Mouse (Mus musculus) hindbrain, embryonic 16.5 days (tissue): ENCODE data around the gene Ptrh1. TPM values are rescaled to one million over a fixed set of nuclear protein-coding genes. Genes with fewer than 3 reads are reported as not detected.

Source experiments
- ATAC-seq: fragments of 200-750 bp; cut with Nextera tagmentation; 2 replicates; pipeline ENCODE4 v1.8.0; 2017; ENCODE audit warnings: moderate TSS enrichment, moderate library complexity
- H3K27ac ChIP-seq: fragments of 300-500 bp; sonication (generic); 2 replicates; pipeline ENCODE4 v1.5.1; 2014; ENCODE audit warnings: low read depth, mild to moderate bottlenecking, control low read depth, low read length, moderate library complexity
- H3K27me3 ChIP-seq: fragments of 300-500 bp; sonication (generic); replicated peaks from 2 replicates; pipeline ENCODE4 v1.6.1; 2014; ENCODE audit warnings: low read length; ENCODE audit not compliant: control insufficient read depth, insufficient read depth
- H3K36me3 ChIP-seq: fragments of 300-500 bp; sonication (generic); 2 replicates; pipeline ENCODE4 v1.6.1; 2014; ENCODE audit warnings: mild to moderate bottlenecking, low read length, moderate library complexity, mixed read lengths; ENCODE audit not compliant: control insufficient read depth, insufficient read depth
- H3K4me1 ChIP-seq: fragments of 300-500 bp; sonication (generic); 2 replicates; pipeline ENCODE4 v1.6.1; 2014; ENCODE audit warnings: low read depth, low read length; ENCODE audit not compliant: control insufficient read depth, insufficient read depth
- H3K4me2 ChIP-seq: fragments of 300-500 bp; sonication (generic); 2 replicates; pipeline ENCODE4 v1.6.1; 2014; ENCODE audit warnings: mild to moderate bottlenecking, low read length, control low read depth, moderate library complexity
- H3K4me3 ChIP-seq: fragments of 300-500 bp; sonication (generic); 2 replicates; pipeline ENCODE4 v1.5.1; 2014; ENCODE audit warnings: mild to moderate bottlenecking, low read length, control low read depth, moderate library complexity
- H3K9ac ChIP-seq: fragments of 300-500 bp; sonication (generic); 2 replicates; pipeline ENCODE4 v1.6.1; 2014; ENCODE audit warnings: low read depth, mild to moderate bottlenecking, control low read depth, low read length, moderate library complexity
- H3K9me3 ChIP-seq: fragments of 300-500 bp; sonication (generic); 2 replicates; pipeline ENCODE4 v1.6.1; 2014; ENCODE audit warnings: mild to moderate bottlenecking, low read length, moderate library complexity; ENCODE audit not compliant: control insufficient read depth
- WGBS: fragments of 180-500 bp; shearing (Covaris S2); extraction: QIAGEN DNeasy Blood & Tissue Kit; methylation state at CpG from one replicate; pipeline ENCODE4 v1.1.7; 2014; 5-methylcytosine and 5-hydroxymethylcytosine counted together
- polyA plus RNA-seq: library from polyadenylated mRNA; unstranded; fragments of >200 nt; fragmentation: Nextera tagmentation; extraction: Ambion mirVana; gene quantifications from 2 replicates; pipeline ENCODE4 v1.2.1, GENCODE M21; 2015

Ptrh1 gene
- polyA plus RNA-seq, 1 experiment from 2014 or later = 6.5 TPM

DNA sequence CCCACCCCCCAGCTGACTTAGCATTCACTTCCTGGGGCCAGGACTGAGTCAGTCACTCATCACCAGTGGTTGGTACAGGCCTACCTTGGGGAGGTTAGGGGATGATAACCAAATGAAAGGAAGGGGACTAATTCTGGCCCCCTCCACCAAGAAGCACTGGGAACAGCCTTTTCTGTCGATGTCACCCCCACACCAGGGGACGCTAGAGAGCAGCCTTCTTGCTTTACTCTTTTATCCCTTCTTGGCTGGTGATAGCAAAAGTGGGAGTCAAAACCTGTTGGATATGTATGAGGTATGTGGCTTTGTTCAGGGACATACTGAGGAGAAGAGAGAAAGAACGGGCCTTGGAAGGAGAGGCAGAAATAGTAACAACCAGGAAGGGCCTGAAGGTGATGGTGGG lies 12.2 kb upstream of the Ptrh1 start:
- Histone ChIP-seq H3K9ac (no peak overlapping the region), H3K4me1 (peaks cover 7% of the 10 kb centered on the region), H3K27me3 (no peaks in the 10 kb centered on the region), H3K4me2 (no peak overlapping the region), H3K27ac (no peak overlapping the region), H3K4me3 (no peak overlapping the region), H3K9me3 (no peaks in the 10 kb centered on the region), H3K36me3 (peaks cover 18% of the 10 kb centered on the region)
- no peak for ATAC-seq
- 87% methylated on average over 3 of the region's 3 CpGs for WGBS

GRCm38 (mm10) chr2:32767241-32767640 lies 8.3 kb upstream of the Ptrh1 start:
- H3K4me1 ChIP-seq = no peaks in the 10 kb centered on the region
- no peaks in the 10 kb centered on the region for H3K9me3 ChIP-seq
- no peak overlapping the region for H3K4me3 ChIP-seq
- 0 out of 2 replicates have a peak, but pooled peaks cover 4% of the 10 kb centered on the region for H3K36me3 ChIP-seq
- H3K4me2 ChIP-seq = no peak overlapping the region
- H3K9ac ChIP-seq = no peak overlapping the region
- no peak for ATAC-seq
- H3K27ac ChIP-seq = no peak overlapping the region
- no peaks in the 10 kb centered on the region for H3K27me3 ChIP-seq
- WGBS = 73% methylated on average over 12 of the region's 12 CpGs

DNA sequence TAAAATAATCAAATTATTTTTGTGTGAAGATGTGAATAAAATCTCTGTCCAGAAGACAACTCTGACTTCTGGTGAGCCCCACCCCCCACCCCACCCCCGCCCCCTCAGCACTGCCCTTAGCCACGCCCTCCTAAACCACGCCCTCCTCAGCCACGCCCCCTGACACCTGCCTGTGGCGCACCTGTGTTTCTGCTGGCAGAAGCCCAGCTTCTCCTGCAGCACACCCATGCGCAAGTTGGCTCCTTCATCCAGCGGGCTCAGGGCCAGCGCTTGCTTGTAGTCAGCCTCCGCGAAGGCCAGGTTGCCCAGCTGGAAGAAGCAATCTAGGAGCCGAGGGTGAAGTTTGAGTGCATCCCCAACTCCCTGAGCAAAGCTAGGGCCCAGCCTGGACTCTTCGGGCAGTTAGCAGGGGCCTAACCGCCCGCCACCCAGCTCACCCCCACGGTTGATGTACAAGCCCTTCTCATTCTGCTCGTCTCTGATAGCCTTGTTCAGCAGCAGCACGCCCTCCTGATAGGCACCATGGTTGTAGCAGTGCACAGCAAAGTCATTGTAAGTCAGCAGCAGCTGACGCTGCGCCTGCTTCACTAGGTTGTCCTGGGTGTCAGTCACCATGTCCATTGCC lies 6.8 kb upstream of the Ptrh1 start:
- H3K4me1 ChIP-seq = no peaks in the 10 kb centered on the region
- H3K27ac ChIP-seq = no peak overlapping the region
- H3K9ac ChIP-seq = no peak overlapping the region
- H3K9me3 ChIP-seq = no peaks in the 10 kb centered on the region
- no peak for ATAC-seq
- WGBS = 58% methylated on average over 19 of the region's 19 CpGs
- no peaks in the 10 kb centered on the region for H3K36me3 ChIP-seq
- no peak overlapping the region for H3K4me3 ChIP-seq
- no peak overlapping the region for H3K4me2 ChIP-seq
- no peaks in the 10 kb centered on the region for H3K27me3 ChIP-seq

GRCm38 (mm10) chr2:32769327-32770085 lies 6.1 kb upstream of the Ptrh1 start:
- WGBS = 60% methylated on average over 5 of the region's 5 CpGs
- no peaks in the 10 kb centered on the region for H3K27me3 ChIP-seq
- no peak overlapping the region for H3K4me2 ChIP-seq
- H3K4me1 ChIP-seq = no peaks in the 10 kb centered on the region; the same call in 1 of the 2 replicates
- H3K9ac ChIP-seq = no peak overlapping the region
- H3K4me3 ChIP-seq = no peak overlapping the region
- H3K9me3 ChIP-seq = no peaks in the 10 kb centered on the region
- no peak for ATAC-seq
- no peaks in the 10 kb centered on the region for H3K36me3 ChIP-seq
- H3K27ac ChIP-seq = no peak overlapping the region

DNA sequence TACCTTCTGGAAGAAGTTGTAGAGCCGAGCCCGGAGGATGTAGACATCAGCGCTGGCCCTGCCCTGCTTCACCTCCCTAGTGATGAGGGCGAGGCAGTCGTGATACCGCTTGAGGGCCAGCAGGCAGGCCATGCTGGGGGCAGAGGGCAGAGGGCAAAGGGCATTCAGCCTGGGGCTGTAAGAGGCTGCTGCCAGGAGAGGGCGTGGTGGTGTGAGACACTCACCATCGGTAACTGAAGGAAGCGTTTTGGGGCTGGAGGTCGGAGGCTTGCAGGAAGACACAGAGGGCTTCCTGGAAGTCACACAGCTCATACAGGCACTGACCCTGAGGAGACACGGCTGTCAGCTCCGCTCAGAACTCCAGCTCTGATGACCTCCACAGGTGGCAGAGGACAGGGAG lies 3.7 kb upstream of the Ptrh1 start:
- Histone ChIP-seq H3K36me3 (no peaks in the 10 kb centered on the region), H3K4me3 (no peak overlapping the region), H3K9me3 (no peaks in the 10 kb centered on the region), H3K4me2 (no peak overlapping the region), H3K27ac (no peak overlapping the region), H3K4me1 (peaks cover 14% of the 10 kb centered on the region), H3K27me3 (no peaks in the 10 kb centered on the region), H3K9ac (no peak overlapping the region)
- ATAC-seq = no peak
- 42% methylated on average over 12 of the region's 12 CpGs for WGBS

DNA sequence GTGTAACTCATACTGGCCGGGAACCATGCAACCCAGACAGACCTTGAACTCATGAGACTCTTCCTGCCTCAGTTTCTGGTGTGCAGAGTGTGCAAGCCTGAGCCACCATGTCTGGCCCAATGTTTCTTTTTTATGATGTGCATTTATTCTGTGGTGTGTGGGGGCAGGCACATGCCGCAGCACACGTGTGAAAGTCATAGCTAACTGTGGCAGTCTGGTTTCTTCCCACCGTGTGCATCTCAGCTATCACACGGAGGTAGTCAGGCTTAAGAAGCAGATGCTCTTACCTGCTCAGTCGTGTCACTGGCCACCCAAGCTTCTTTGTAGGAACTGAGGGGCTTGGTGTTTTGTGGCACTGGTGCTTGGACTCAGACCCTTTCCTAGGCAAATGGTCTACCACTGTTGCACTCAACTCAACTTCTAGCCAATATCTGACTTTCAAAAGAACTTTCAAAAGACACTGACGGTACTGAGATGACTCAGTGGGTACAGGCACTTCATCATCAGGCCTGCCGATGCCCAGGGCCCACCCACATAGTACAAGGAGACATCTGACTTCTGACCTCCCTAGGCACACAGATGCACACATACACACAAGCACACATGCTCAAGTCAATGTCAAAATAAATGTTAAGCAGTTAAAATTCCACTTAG lies 2.8 kb upstream of the Ptrh1 start:
- Histone ChIP-seq H3K27ac (no peak overlapping the region), H3K36me3 (no peaks in the 10 kb centered on the region), H3K27me3 (no peaks in the 10 kb centered on the region), H3K4me1 (peaks cover 14% of the 10 kb centered on the region), H3K4me3 (no peak overlapping the region), H3K9ac (no peak overlapping the region), H3K4me2 (no peak overlapping the region), H3K9me3 (no peaks in the 10 kb centered on the region)
- 87% methylated on average over 8 of the region's 8 CpGs for WGBS
- ATAC-seq = no peak

DNA sequence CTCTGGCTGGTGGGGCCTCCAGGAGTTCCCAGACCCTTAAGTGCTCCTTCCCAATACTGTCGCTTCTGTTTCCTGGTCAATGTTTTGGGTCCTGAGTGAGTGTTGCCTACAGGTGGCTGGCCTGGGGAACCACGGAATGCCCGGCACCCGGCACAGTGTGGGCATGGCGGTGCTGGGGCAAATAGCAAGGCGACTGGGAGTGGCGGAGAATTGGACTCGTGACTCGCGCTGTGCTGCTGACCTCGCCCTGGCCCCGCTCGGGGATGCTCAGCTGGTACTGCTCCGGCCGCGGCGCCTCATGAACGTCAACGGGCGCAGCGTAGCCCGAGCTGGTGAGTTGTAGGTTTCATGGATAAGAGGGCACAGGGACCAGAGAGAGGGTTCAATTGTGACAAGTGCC lies 606 bp downstream of the Ptrh1 start:
- Histone ChIP-seq H3K4me2 (peak overlapping the region; percentile 90), H3K4me1 (peaks cover 14% of the 10 kb centered on the region), H3K9ac (peak overlapping the region; percentile 70), H3K27me3 (no peaks in the 10 kb centered on the region), H3K36me3 (no peaks in the 10 kb centered on the region), H3K4me3 (peak overlapping the region; percentile 69), H3K27ac (no peak overlapping the region), H3K9me3 (no peaks in the 10 kb centered on the region)
- no peak for ATAC-seq
- WGBS = 27% methylated on average over 22 of the region's 22 CpGs

GRCm38 (mm10) chr2:32778081-32778480 lies 2.5 kb downstream of the Ptrh1 start:
- no peak for ATAC-seq
- no peak overlapping the region for H3K4me3 ChIP-seq
- no peak overlapping the region for H3K9ac ChIP-seq
- H3K27ac ChIP-seq = no peak overlapping the region
- H3K4me1 ChIP-seq = peaks cover 14% of the 10 kb centered on the region
- H3K4me2 ChIP-seq = no peak overlapping the region
- no peaks in the 10 kb centered on the region for H3K36me3 ChIP-seq
- WGBS = 92% methylated on average over 6 of the region's 6 CpGs
- no peaks in the 10 kb centered on the region for H3K9me3 ChIP-seq
- no peaks in the 10 kb centered on the region for H3K27me3 ChIP-seq

GRCm38 (mm10) chr2:32779131-32779530 lies 3.5 kb downstream of the Ptrh1 start:
- H3K27me3 ChIP-seq = no peaks in the 10 kb centered on the region
- no peak overlapping the region for H3K4me2 ChIP-seq
- ATAC-seq = no peak
- H3K36me3 ChIP-seq = no peaks in the 10 kb centered on the region
- 17% methylated on average over 8 of the region's 8 CpGs for WGBS
- no peak overlapping the region for H3K4me3 ChIP-seq
- H3K9me3 ChIP-seq = no peaks in the 10 kb centered on the region
- no peak overlapping the region for H3K9ac ChIP-seq
- H3K4me1 ChIP-seq = peaks cover 16% of the 10 kb centered on the region
- H3K27ac ChIP-seq = no peak overlapping the region
